Mouse (Mus musculus): ENCODE measurements around the gene Egfl7.

- no peak for TF ChIP-seq POLR2A (IDR thresholded peaks at IDR 0.05; ENCODE audit: borderline replicate concordance, low read depth, low read length)
- TF ChIP-seq CTCF (IDR thresholded peaks at IDR 0.05; ENCODE audit: low read depth, low read length) = no peak
Measured at GRCm38 (mm10) chr2:26627921-26628739, 48.3 kb downstream of the Egfl7 start, which contains the start of gene Fam69b.
